Mouse (Mus musculus) E14TG2a.4 (cell line): Measurements from ENCODE around the gene Ak7.

Experiments used
- H3K27me3 ChIP-seq: 2 replicates; pipeline ENCODE4 v1.6.1; 2014; ENCODE audit warnings: low read length, control low read depth; ENCODE audit not compliant: insufficient read depth
- H3K36me3 ChIP-seq: 2 replicates; pipeline ENCODE4 v1.6.1; 2014; ENCODE audit warnings: low read length, control low read depth; ENCODE audit not compliant: insufficient read depth
- H3K4me1 ChIP-seq: replicated peaks from 2 replicates; pipeline ENCODE4 v1.6.1; 2014; ENCODE audit warnings: low read depth, low read length, control low read depth
- H3K4me3 ChIP-seq: replicated peaks from 2 replicates; pipeline ENCODE4 v1.5.1; 2014; ENCODE audit warnings: mild to moderate bottlenecking, low read length
- H3K9me3 ChIP-seq: 2 replicates; pipeline ENCODE4 v1.6.1; 2014; ENCODE audit warnings: low read length, control low read depth
- CTCF ChIP-seq: conservative IDR thresholded peaks from 2 replicates; pipeline ENCODE4 v1.5.1; 2014; ENCODE audit warnings: low read length
- NANOG ChIP-seq: IDR thresholded peaks from 2 replicates; pipeline ENCODE4 v1.6.1; 2014; ENCODE audit warnings: borderline replicate concordance, low read length, mixed read lengths
- POU5F1 ChIP-seq: IDR thresholded peaks from 2 replicates; pipeline ENCODE4 v1.6.1; 2014; ENCODE audit warnings: low read length, borderline replicate concordance

Gene Ak7

GRCm38 (mm10) chr12:105705799-105706487 lies at the start of gene Ak7:
TSS of gene Ak7 (plus strand) at chr12:105705976.
- peaks cover 19% of the 10 kb centered on the region for H3K4me1 ChIP-seq
- H3K27me3 ChIP-seq: peaks cover 12% of the 10 kb centered on the region
- peak within 1 kb of the TSS; percentile 51 for H3K4me3 ChIP-seq
- TF ChIP-seq CTCF (no peak), NANOG (no peak), POU5F1 (no peak)
- no peaks in the 10 kb centered on the region for H3K9me3 ChIP-seq
- no peaks in the 10 kb centered on the region for H3K36me3 ChIP-seq

GRCm38 (mm10) chr12:105676274-105676673 lies 29.5 kb upstream of the Ak7 start:
- Histone ChIP-seq H3K4me1 (peaks cover 24% of the 10 kb centered on the region), H3K27me3 (no peaks in the 10 kb centered on the region), H3K36me3 (peaks cover 74% of the 10 kb centered on the region), H3K9me3 (no peaks in the 10 kb centered on the region), H3K4me3 (no peak overlapping the region)
- no peak for TF ChIP-seq NANOG
- TF ChIP-seq POU5F1: no peak
- no peak for TF ChIP-seq CTCF

- TF ChIP-seq NANOG (no peak), CTCF (no peak), POU5F1 (no peak)
- peaks cover 36% of the 10 kb centered on the region for H3K4me1 ChIP-seq
These were observed 27.6 kb upstream of the Ak7 start for GRCm38 (mm10) chr12:105678211-105678610.

GRCm38 (mm10) chr12:105678762-105679161 lies 27.0 kb upstream of the Ak7 start:
- TF ChIP-seq CTCF (no peak), POU5F1 (no peak), NANOG (no peak)
- Histone ChIP-seq H3K4me1 (peaks cover 42% of the 10 kb centered on the region), H3K4me3 (0 out of 2 replicates have a peak overlapping the region, but pooled peaks have one; percentile 5), H3K36me3 (peaks cover 69% of the 10 kb centered on the region), H3K27me3 (no peaks in the 10 kb centered on the region), H3K9me3 (no peaks in the 10 kb centered on the region)

More at GRCm38 (mm10) chr12:105678211-105678610, 27.6 kb upstream of the Ak7 start:
- Histone ChIP-seq H3K36me3 (peaks cover 74% of the 10 kb centered on the region), H3K4me3 (0 out of 2 replicates have a peak overlapping the region, but pooled peaks have one; percentile 5), H3K9me3 (no peaks in the 10 kb centered on the region), H3K27me3 (no peaks in the 10 kb centered on the region)

GRCm38 (mm10) chr12:105683933-105684901 lies 21.6 kb upstream of the Ak7 start, which contains the start of gene Gskip:
TSS of gene Gskip (plus strand) at chr12:105684829.
- no peaks in the 10 kb centered on the region for H3K27me3 ChIP-seq
- peak within 1 kb of the TSS; percentile 99 for H3K4me3 ChIP-seq
- no peaks in the 10 kb centered on the region for H3K9me3 ChIP-seq
- TF ChIP-seq POU5F1: no peak
- TF ChIP-seq CTCF: no peak
- peaks cover 45% of the 10 kb centered on the region for H3K4me1 ChIP-seq
- H3K36me3 ChIP-seq: peaks cover 34% of the 10 kb centered on the region

GRCm38 (mm10) chr12:105685001-105685691 lies 20.6 kb upstream of the Ak7 start, which contains the start of gene Atg2b:
TSS of gene Atg2b (minus strand) at chr12:105685211.
- Histone ChIP-seq H3K4me1 (peaks cover 43% of the 10 kb centered on the region), H3K36me3 (peaks cover 39% of the 10 kb centered on the region), H3K9me3 (no peaks in the 10 kb centered on the region), H3K27me3 (no peaks in the 10 kb centered on the region), H3K4me3 (peak within 1 kb of the TSS; percentile 99)
- TF ChIP-seq NANOG (no peak), POU5F1 (no peak), CTCF (no peak)

GRCm38 (mm10) chr12:105686791-105687190 lies 19.0 kb upstream of the Ak7 start:
- Histone ChIP-seq H3K9me3 (no peaks in the 10 kb centered on the region), H3K27me3 (no peaks in the 10 kb centered on the region), H3K4me1 (peaks cover 41% of the 10 kb centered on the region), H3K36me3 (peaks cover 30% of the 10 kb centered on the region), H3K4me3 (0 out of 2 replicates have a peak overlapping the region, but pooled peaks have one; percentile 99)
- no peak for TF ChIP-seq POU5F1
- TF ChIP-seq NANOG: no peak
- no peak for TF ChIP-seq CTCF

GRCm38 (mm10) chr12:105687416-105687815 lies 18.4 kb upstream of the Ak7 start:
- peaks cover 35% of the 10 kb centered on the region for H3K4me1 ChIP-seq
- H3K9me3 ChIP-seq: no peaks in the 10 kb centered on the region
- TF ChIP-seq POU5F1 (no peak), CTCF (no peak), NANOG (no peak)
- peaks cover 31% of the 10 kb centered on the region for H3K36me3 ChIP-seq
- no peaks in the 10 kb centered on the region for H3K27me3 ChIP-seq
- no peak overlapping the region for H3K4me3 ChIP-seq
